Mouse (Mus musculus) heart, adult 2 months (tissue): Measurements from ENCODE around the gene Mageb16. TPM values are rescaled to one million over a fixed set of nuclear protein-coding genes. Genes with fewer than 3 reads are reported as not detected.

Experiments
- DNase-seq, 2 experiments: peaks; one replicate each; pipeline ENCODE4 v3.0.0; 2021
- H3K27ac ChIP-seq: fragments of 200-600 bp; 2 replicates; pipeline ENCODE4 v1.8.1; 2022
- H3K27me3 ChIP-seq: fragments of 200-500 bp; 2 replicates; pipeline ENCODE4 v1.6.1; 2012; ENCODE audit warnings: mild to moderate bottlenecking, low read length, inconsistent platforms, mixed read lengths; ENCODE audit not compliant: control insufficient read depth, insufficient read depth
- H3K36me3 ChIP-seq: fragments of 200-500 bp; 2 replicates; pipeline ENCODE4 v1.6.1; 2012; ENCODE audit warnings: low read length, inconsistent platforms; ENCODE audit not compliant: control insufficient read depth, insufficient read depth
- H3K4me1 ChIP-seq: fragments of 200-500 bp; 2 replicates; pipeline ENCODE4 v1.6.1; 2011; ENCODE audit warnings: low read length; ENCODE audit not compliant: control insufficient read depth, insufficient read depth
- H3K4me3 ChIP-seq: fragments of 200-600 bp; 2 replicates; pipeline ENCODE4 v1.8.1; 2022
- H3K79me2 ChIP-seq: fragments of 200-500 bp; replicated peaks from 2 replicates; pipeline ENCODE4 v1.6.1; 2012; ENCODE audit warnings: mild to moderate bottlenecking, inconsistent platforms, low read length, moderate library complexity, mixed read lengths; ENCODE audit not compliant: control insufficient read depth, insufficient read depth
- H3K9ac ChIP-seq: fragments of 200-500 bp; 2 replicates; pipeline ENCODE4 v1.6.1; 2012; ENCODE audit warnings: low read depth, mild to moderate bottlenecking, control low read depth, inconsistent platforms, low read length, mixed read lengths
- CTCF ChIP-seq: fragments of 200-600 bp; IDR thresholded peaks from 2 replicates; pipeline ENCODE4 v1.8.1; 2022; ENCODE audit warnings: antibody characterized with exemption, mild to moderate bottlenecking, moderate library complexity
- EP300 ChIP-seq: fragments of 200-500 bp; IDR thresholded peaks from 2 replicates; pipeline ENCODE4 v1.6.1; 2011; ENCODE audit warnings: low read depth, low read length, control low read depth; ENCODE audit not compliant: insufficient read depth
- POLR2A ChIP-seq: fragments of 200-500 bp; IDR thresholded peaks from 2 replicates; pipeline ENCODE4 v1.6.1; 2011; ENCODE audit warnings: mild to moderate bottlenecking, low read depth, low read length, control low read depth; ENCODE audit not compliant: insufficient read depth
- WGBS: fragments of 180-500 bp; shearing (Covaris S2); methylation state at CpG from one replicate; pipeline ENCODE4 v1.1.7; 2018; 5-methylcytosine and 5-hydroxymethylcytosine counted together
- intact Hi-C: fragments of 180-260 bp; cut with DNase I; formaldehyde crosslinking; loops from one replicate; pipeline ENCODE4 v1.15.1; 2025
- long read RNA-seq: library from polyadenylated mRNA; stranded (forward); transcript quantifications from one replicate; pipeline ENCODE4 v2.0.0, GENCODE M21; 2021
- polyA plus RNA-seq: library from polyadenylated mRNA; depleted of rRNA; stranded (reverse); fragments of >200 nt; gene quantifications from 2 replicates; pipeline ENCODE4 v1.2.3, GENCODE M21; 2012; rRNA removed
- total RNA-seq, 2 experiments: library from RNA; stranded (reverse); gene quantifications; 2 replicates each; pipeline ENCODE4 v1.2.3; 2021

The Mageb16 gene
- total RNA-seq, result not detected
- not detected in 2 replicates for polyA plus RNA-seq
- long read RNA-seq, result 0 reads

DNA sequence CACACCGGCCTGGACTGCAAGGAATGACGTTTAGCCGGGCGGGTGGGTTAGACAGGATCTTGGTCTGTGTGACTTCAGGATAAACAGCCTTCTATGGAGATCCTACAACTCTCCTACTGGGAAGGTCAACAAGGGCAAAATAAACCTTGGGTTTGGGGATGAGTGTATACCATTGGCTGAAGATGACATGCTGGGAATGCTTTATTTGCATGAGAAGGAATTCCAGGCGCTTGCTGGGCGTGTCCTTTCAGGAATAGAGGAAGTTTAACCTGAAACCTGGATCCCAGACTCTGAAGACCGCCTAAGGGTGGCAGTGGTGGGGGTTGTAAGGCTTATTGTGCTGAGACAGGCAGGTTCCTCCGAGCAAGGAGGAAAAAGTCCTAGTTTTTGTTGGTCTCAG is at the start of gene Mageb16:
TSS of gene Mageb16 (minus strand) at position 25 of the 400 bp plus-strand sequence.
- H3K4me3 ChIP-seq, result no peak within 1 kb of the TSS
- WGBS, result 47% methylated on average over 8 of the region's 8 CpGs
- intact Hi-C loops, result no loop called here
- no peak within 1 kb of the TSS for H3K27ac ChIP-seq
- no peaks in the 10 kb centered on the region for H3K4me1 ChIP-seq
- H3K79me2 ChIP-seq, result no peaks in the 10 kb centered on the region
- H3K27me3 ChIP-seq, result no peaks in the 10 kb centered on the region
- TF ChIP-seq CTCF (no peak), EP300 (no peak), POLR2A (no peak)
- H3K36me3 ChIP-seq, result no peaks in the 10 kb centered on the region
- H3K9ac ChIP-seq, result no peak within 1 kb of the TSS
- DNase-seq, result no peak

DNA sequence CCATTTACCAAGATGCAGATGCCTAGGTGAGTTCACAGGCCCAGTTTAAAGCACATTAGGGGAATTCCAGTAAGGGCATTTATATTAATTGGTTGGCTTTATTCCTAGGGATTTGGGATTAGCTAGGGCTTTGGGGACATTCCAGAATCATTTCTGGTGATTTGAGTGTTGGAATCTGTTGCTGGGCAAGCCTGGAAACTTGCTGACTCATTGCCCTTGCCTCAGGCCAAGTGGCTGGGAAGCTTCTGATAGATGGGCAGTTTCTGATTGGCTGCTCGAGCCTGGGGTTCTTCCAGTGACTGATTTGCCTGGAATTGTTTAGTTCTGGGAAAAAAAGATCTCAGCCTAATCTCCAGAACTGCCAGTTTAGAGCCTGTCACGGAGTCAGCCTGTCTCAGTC is 20.1 kb downstream of the Mageb16 start:
- WGBS, result 16% methylated on average over 2 of the region's 2 CpGs
- Histone ChIP-seq H3K4me1 (no peaks in the 10 kb centered on the region), H3K79me2 (no peaks in the 10 kb centered on the region), H3K4me3 (no peak overlapping the region), H3K9ac (no peak overlapping the region), H3K36me3 (no peaks in the 10 kb centered on the region), H3K27ac (no peak overlapping the region), H3K27me3 (no peaks in the 10 kb centered on the region)
- TF ChIP-seq CTCF (no peak), POLR2A (no peak), EP300 (no peak)
- DNase-seq, result peak in 1 of 2 experiments; percentile 45
- intact Hi-C loops, result no loop called here

DNA sequence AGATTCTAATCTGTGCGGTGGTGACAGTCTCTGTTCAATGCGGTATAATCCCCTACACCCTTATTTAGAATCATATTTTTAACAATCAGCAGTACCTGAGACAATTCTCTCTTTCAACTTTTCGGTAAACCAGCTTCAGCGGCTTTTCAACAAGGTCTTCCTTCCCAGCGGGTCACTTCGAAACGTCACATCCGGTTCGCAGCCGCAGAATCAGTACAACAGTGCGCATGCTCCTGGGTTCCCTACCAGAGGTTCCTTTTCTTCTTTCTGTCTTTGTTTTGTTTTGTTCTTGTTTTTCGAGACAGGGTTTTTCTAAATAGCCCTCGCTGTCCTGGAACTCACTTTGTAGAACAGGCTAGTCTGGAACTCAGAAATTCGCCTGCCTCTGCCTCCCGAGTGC is 35.8 kb downstream of the Mageb16 start:
- no peaks in the 10 kb centered on the region for H3K36me3 ChIP-seq
- 82% methylated on average over 15 of the region's 15 CpGs for WGBS
- no peak overlapping the region for H3K4me3 ChIP-seq
- intact Hi-C loops, result no loop called here
- no peak overlapping the region for H3K27ac ChIP-seq
- H3K4me1 ChIP-seq, result no peaks in the 10 kb centered on the region
- H3K9ac ChIP-seq, result no peak overlapping the region
- no peak for TF ChIP-seq POLR2A
- no peak for TF ChIP-seq CTCF
- TF ChIP-seq EP300, result no peak
- H3K27me3 ChIP-seq, result no peaks in the 10 kb centered on the region
- H3K79me2 ChIP-seq, result no peaks in the 10 kb centered on the region
- DNase-seq, result no peak

DNA sequence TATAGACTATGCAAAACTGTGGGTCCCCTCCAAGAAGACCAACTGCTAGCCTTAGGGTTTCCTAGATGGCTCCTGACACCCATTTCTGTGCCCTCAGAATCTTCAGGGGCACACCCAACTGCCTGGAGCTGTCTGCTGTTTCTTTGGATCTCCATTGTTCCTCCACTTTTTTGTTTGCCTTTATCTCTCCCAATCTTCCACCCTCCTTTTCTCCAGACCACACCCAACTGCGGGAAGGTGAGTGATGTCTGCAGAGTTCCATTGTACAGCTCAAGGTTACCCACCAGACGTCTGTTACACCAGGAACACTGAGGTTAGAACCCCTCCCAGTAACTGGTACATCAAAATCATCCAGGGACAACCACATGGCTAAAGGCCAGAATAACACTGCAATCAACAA is 64.8 kb downstream of the Mageb16 start:
- TF ChIP-seq EP300, result no peak
- no peak for TF ChIP-seq POLR2A
- TF ChIP-seq CTCF, result no peak
- Histone ChIP-seq H3K36me3 (no peaks in the 10 kb centered on the region), H3K79me2 (no peaks in the 10 kb centered on the region), H3K27me3 (no peaks in the 10 kb centered on the region), H3K9ac (no peak overlapping the region), H3K4me1 (no peaks in the 10 kb centered on the region), H3K4me3 (no peak overlapping the region), H3K27ac (no peak overlapping the region)
- no peak for DNase-seq
- intact Hi-C loops, result no loop called here
- WGBS, result 40% methylated on average over 2 of the region's 2 CpGs

Other genes with a start within 250 kb of the Mageb16 start
- under 1 TPM in 1 of 2 experiments, not detected in 1; 0.11 TPM for gene Gm7173, start 154.2 kb downstream of the Mageb16 start, total RNA-seq
- gene Gm7173, start 154.2 kb downstream of the Mageb16 start, polyA plus RNA-seq, result 0.27 TPM in 1 of 2 replicates, not detected in the other